Mouse (Mus musculus) embryo, embryonic 11 days (tissue): ENCODE results near the gene Tsnax.
A peak's percentile ranks its signal among the peaks of the same experiment; 100 is the strongest.

ENCODE experiments used
- DNase-seq: peaks from one replicate; pipeline ENCODE4 v3.0.0-alpha.2; 2015

The Tsnax gene

DNA sequence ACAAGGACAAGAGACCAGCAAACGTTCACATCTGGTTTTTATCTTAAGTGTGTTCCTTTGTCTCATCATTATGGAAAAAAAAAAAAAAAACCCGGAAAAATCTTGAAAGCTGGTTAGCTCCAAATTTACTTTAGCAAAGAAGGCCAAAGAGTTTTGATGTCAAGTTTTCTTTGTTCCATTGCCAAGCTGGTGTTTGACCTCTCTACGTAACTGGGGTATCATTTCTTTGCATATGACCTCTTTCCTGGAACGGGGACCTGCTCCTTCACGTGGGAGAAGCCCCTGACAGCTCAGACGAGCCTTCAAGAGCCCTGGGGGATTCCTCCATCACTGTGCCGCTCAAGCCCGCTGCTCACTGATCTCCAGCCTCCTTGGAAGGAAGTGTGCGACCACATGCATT lies 31.1 kb downstream of the Tsnax start:
- DNase-seq: peak; percentile 45

- DNase-seq: no peak
Measured at GRCm38 (mm10) chr8:125045760-125046159, 33.0 kb downstream of the Tsnax start.

- no peak for DNase-seq
Measured at GRCm38 (mm10) chr8:125049051-125049750, 36.4 kb downstream of the Tsnax start.

DNA sequence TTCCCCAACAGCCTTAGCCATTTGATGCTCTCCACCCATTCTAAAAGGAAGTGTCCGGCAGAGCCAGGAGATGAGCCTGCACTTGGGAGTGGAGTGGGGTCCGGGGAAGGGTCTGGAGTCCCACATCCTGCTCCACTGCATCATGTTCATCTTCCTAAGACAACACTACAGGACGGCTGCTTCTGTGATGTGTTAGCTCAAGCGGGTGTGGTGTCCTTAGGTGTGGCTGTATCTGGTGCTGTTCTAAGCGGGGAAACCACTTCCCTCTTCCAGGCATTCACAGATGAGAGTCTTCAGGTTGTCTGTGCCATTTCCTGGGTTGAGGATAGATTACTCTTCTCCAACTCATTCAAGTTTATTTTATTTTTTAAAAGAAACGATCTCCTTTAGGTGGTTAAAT lies 37.0 kb downstream of the Tsnax start:
- DNase-seq: no peak

DNA sequence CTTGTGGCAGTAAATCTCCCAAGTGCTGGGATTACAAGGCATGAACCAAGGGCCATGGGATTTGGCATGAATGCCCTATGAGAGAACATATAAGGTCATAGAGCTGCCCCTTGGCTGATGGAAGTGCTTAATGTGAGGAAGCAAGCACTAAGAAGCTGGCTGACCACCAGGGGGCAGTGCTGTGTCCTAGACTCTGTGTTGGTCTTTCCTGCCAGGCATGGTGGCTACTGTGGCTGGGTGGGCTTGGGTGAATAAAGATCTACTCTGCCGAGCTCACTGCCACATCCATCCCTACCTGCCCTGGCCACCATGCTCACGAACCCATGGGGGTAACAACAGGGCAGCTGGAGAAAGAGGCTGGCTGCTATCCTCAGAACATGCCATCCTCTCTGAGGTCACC lies 39.2 kb downstream of the Tsnax start:
- DNase-seq: peak; percentile 87

DNA sequence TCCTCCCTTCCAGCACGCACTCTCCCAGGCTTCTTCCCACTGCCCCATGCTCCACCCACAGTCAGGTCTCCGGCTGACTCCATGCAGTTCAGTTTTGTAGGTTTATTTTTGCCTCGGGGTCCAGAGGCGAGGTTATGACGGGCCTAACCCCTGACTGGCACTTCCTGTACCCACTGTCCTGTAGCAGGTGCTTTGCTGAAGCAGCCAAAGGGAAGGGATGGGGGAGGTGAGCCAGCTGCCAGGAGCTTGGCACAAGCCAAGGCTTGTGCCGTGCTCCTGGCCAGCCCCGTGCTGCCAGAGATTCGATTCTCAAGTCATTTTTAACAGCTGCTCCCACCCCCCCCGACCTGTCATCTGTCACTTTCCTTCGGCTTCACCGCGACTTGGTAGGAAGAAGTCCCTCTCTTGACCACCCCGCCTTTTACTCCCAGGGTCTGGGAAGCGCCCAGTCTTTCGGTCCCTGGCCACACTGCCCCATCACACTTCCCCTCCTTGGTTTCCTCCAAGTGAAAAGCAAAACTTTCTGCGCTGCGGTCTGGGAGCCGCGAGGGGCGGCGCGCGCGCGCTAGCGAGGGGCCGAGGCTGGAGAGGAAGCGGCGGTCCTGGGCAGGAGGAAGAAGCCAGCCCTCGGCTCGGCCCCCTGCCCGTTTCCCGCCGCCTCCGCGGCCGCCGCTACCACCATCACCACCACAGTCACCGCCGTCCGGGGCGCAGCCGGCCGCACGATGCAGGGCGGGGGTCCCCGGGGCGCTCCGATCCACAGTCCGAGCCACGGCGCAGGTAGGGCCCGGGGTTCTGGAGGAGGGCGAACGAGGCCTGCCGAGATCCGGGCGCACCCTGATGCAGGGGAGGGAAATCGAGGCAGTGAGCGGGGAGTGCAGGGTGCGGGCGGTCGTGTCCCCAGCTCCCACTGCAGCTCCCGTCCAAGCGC lies 41.0 kb downstream of the Tsnax start, which contains the start of gene Disc1:
Gene Disc1 (plus strand): TSS at position 691 of the 931 bp plus-strand sequence.
- DNase-seq: peak; percentile 67

GRCm38 (mm10) chr8:125054436-125054810 lies 41.6 kb downstream of the Tsnax start:
- peak; percentile 57 for DNase-seq

DNA sequence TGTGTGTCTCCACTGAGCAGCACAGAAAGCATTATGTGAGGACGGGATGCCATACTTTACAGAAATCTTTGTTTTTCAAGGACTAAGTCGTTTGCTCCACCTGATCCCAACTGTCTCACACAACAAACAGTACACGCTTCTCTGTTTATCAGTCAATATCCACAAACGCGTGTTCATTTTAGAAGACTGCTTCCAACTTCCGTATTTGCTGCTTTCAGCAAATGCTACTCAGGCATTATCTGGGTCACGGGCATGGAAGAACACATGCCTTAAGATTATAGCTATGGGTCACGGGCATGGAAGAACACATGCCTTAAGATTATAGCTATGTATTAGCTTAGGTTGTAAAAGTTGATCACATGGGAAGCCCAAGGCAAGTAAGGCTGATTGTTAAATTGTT lies 48.1 kb downstream of the Tsnax start:
- DNase-seq: no peak

DNA sequence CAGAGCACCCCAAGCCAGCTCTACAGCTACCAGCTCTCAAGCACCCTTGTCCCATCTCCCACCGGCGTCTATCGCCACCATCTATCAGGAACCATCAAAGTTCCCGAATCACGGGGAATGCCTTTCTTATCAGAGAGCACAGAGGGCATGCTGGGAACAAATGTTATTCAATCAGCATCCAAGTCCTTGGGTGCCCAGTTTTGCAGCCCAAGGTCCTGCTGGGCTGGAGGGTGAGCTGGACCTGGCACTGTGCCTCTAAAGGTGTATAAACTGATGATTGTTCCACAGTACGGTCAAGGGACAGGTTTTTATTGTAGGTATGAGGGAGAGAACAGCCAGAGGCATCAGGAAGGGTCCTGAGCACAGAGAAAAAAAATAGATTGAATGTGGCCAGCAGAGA lies 52.8 kb downstream of the Tsnax start:
- no peak for DNase-seq

- peak; percentile 77 for DNase-seq
Measured at GRCm38 (mm10) chr8:125066913-125067595, 54.3 kb downstream of the Tsnax start.

GRCm38 (mm10) chr8:125067596-125067960 lies 54.8 kb downstream of the Tsnax start:
- DNase-seq: no peak

DNA sequence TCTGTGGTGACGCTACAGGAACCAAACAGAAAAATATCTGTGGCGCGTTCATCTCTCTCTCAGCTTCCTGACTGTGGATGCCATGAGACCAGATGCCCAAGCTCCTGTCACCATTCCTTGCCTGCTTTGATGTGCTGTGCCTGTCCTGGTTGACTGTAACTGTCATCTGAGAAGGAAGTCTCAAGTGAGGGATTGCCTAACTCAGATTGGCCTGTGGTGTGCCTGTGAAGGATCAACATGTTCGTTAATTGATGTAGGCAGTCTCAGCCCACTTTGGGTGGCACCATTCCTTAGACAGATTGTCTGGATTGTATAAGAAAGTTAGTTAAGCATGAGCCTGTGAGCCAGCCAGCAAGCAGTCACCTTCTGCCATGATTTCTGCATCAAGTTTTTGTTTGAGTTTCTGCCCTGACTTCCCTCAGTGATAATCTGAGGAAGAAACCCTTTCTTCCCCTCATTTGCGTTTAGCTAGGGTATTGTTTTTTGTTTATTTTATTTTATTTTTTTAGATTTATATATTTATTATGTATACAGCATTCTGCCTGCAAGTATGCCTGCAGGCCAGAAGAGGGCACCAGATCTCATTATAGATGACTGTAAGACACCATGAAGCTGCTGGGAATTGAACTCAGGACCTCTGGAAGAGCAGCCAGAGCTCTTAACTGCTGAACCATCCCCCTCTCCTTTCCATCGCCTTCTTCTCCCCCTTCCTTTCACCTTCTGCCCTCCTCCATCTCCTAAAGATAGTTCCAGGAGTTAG lies 55.5 kb downstream of the Tsnax start:
- no peak for DNase-seq

DNA sequence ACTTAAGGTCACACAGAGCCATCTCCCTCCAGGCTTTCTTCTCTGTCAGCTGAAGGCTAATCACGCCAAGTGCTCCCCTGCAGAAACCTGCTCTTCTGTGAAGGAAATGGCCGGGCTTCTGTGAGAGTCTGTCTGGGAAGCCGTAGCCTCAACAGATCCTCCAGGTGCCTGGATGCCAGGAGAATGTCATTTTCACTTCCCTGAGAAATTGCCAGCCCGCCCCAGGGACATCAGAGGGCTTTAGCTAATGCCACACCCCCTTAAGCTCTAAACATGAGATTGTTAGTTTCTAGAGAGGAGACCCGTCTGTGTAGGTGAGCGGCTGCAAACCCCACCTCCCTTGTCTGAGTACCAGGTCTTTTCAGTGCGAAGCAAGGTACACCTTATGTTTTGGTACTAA lies 56.5 kb downstream of the Tsnax start:
- no peak for DNase-seq

- DNase-seq: no peak
Measured at GRCm38 (mm10) chr8:125069733-125070132, 56.9 kb downstream of the Tsnax start.

DNA sequence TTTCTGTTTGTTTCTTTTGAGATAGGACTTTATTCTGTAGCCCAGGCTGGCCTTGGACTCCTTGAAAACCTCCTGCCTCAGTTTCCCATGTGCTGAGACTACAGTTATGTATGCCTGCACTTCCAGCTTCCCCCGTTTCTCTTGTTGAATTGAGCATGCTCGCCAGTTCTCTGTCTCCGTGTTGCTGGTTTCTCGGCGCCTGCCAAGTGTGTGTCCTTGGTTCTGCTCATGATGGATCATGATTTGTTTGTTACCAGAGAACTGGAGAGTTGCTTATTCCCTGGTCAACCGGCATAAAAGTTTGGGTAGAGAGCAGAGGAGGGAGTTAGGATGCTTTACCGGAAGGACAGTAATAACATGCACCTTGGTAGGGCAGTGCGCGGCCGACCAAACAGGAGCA lies 61.3 kb downstream of the Tsnax start:
- no peak for DNase-seq

DNA sequence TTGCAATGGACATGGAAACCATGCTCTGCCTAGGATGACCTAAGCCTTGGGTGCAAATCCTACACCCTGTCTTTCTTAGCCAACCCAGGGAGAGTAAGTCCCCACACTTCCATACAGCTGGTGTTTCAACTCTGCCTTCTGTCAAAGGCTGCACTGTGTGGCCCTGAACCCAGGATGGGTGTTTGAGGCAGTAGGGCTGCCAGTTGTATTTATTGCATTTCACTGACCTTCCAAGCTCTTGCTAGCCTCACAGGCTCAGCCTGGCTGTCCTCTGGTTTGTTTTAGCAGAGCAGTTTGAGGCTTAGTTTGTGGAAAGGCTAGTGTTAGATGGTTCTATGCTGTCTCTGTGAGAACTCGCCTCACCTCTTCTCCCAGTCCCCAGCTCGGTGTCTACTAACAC lies 61.8 kb downstream of the Tsnax start:
- no peak for DNase-seq

- no peak for DNase-seq
Measured at GRCm38 (mm10) chr8:125075389-125075788, 62.6 kb downstream of the Tsnax start.

DNA sequence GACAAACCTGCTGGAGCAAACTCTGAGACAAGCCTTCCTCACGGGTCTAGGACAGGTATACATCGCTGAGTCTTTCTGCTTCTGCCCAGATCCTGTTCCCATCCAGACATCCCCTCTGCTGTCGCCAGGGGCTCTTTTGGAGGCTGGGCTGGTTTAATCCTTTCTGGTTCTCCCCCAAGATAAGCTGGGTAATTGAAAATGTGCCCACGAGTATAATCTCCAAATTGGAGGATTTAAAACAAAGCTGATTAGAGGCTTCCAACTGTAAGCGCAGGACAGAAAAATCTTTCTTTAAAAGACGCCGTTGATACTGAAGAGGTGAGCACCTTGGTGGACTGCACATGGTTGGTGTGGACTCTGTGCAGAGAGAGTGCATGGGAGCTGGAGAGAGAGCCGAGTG lies 64.5 kb downstream of the Tsnax start:
- no peak for DNase-seq

DNA sequence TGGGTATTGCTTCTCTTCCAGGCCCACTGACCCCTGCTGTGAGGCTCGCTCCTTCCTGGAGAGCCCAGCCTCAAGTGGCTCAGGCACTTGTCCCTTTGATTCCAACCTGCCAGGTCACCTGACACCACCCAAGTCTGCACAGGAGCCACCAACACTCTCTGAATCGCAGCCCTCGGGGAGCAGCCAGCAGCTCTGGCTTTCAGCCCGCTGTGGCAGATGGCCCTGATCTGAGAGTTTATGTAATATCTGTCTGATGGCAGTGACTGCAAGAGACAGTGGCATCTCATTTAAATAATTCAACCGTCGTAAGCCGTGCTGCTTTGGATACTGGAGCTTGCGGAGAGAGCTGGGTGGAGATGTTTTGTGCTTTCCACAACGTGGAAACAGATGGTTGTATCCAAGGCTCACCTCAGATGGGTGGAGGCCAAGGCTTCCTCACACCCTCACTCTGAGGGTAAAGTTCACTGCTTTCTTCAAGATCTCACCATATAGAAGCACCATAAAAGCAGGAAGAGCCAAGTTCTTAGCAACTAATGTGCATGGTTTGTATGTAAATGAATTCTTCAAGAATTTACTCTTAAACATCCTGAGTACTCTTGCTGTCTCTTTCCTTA lies 66.1 kb downstream of the Tsnax start:
- DNase-seq: no peak

DNA sequence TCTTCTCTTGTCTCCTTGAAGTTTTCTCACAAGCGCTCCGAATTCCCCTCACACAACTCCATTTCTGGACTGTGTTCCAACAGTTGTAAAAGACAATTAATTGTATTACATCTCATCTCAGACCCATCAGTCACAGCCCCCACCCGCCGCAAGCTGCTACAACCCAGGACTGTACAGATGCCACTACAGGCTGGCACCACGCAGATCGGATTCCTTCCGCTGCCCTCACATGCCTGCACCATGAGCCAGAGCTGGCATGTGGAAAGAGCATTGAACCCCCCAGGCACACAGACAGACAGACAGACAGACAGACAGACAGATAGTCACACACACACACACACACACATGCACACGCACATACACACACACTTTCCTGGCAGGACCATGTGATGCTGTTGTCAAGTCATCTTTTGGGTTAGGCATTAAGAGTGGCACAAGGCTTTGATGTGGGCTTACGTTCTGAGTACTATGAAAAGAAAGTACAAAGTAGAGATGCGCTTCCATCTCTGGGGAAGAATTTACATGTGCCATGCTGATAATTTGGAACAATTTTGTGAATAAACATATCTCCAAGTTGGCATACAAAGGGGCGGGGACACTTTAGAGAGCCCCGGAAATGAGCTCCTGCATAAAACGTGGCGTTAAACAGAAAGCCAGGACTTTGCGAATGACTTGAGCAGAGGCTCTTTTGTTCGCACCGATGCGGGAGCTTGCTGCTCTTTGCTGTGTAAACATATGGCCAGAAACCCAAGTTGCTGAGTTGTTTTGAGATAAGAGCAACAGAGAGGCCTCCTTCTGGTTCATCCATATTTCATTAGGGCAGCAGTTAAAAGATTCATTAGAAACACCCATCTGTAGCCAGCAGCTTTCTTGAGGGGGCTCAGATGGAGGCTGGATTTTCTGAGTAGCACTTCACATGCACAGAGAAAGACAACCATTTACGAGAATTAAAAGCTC lies 67.9 kb downstream of the Tsnax start:
- DNase-seq: no peak

GRCm38 (mm10) chr8:125083746-125084145 lies 70.9 kb downstream of the Tsnax start:
- DNase-seq: no peak
